Comparison of ENCODE assay signal across 8 mouse cellular contexts in the genomic region with DNA sequence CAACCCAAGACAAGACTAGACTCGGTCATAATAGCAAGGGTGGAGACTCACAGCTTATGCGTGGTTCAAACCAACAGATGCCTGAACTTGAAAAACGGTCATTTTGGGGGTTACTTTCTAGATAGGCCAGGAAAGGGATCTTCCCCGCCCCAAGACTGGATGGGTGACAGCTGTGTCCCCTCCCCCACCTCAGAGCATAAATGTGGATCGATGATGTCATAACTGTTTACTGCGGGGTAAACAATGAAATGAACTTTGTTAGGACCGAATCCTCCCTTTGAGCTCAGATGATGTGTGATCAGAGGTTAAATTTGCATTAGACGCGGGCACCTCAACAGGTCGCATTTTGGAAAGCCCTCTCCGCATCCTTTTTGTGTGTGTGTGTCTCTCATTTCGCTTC. TPM values are rescaled to one million over a fixed set of nuclear protein-coding genes. Genes with fewer than 3 reads are reported as not detected.
DNase-seq lines count a peak whose midpoint lies in the region; ATAC-seq and TF ChIP-seq lines count a peak whose summit lies in the region.

No protein-coding gene starts in this region.

- ATAC-seq in hindbrain, postnatal 0 days = no peak
- ATAC-seq in midbrain, embryonic 13.5 days = no peak
- ATAC-seq in megakaryocyte, adult 5-6 weeks (ENCODE audit: poor library complexity, severe bottlenecking) = no peak
- no peak for ATAC-seq in granulocyte monocyte progenitor cell, adult 5-6 weeks (replicated peaks; ENCODE audit: poor library complexity, severe bottlenecking)

- peak overlapping the region; percentile 90 for H3K4me2 ChIP-seq in hindbrain, postnatal 0 days (ENCODE audit: low read depth, low read length)
- peak overlapping the region; percentile 84 for H3K4me2 ChIP-seq in midbrain, embryonic 13.5 days (replicated peaks)

- H3K9me3 ChIP-seq in embryonic facial prominence, embryonic 10.5 days = 0 out of 2 replicates have a peak, but pooled peaks cover 2% of the 10 kb centered on the region
- H3K9me3 ChIP-seq in hindbrain, postnatal 0 days (ENCODE audit: low read length) = no peaks in the 10 kb centered on the region
- no peaks in the 10 kb centered on the region for H3K9me3 ChIP-seq in midbrain, embryonic 13.5 days

- DNase-seq in gastrocnemius, adult 2 months = no peak
- no peak for DNase-seq in gastrocnemius, postnatal 36 days
- peak; percentile 27 for DNase-seq in embryonic facial prominence, embryonic 10.5 days (ENCODE audit: low spot score)
- DNase-seq in hindbrain, postnatal 0 days (ENCODE audit: low spot score) = peak; percentile 59
- no peak for DNase-seq in right cerebral cortex, adult 2 months (ENCODE audit: low spot score in 2 of 2)

- no peak for TF ChIP-seq CTCF in gastrocnemius, adult 2 months (IDR thresholded peaks at IDR 0.05)
- TF ChIP-seq CTCF in hindbrain, postnatal 0 days (IDR thresholded peaks at IDR 0.05; ENCODE audit: low read depth) = no peak

- intact Hi-C loops in gastrocnemius, adult 2 months (cut with DNase I) = loop anchor here (10.0 kb wide), 1 partner anchor 240 kb away; no protein-coding TSS in a partner anchor
- intact Hi-C loops in gastrocnemius, postnatal 36 days (cut with DNase I) = no loop called here

- H3K27me3 ChIP-seq in embryonic facial prominence, embryonic 10.5 days (replicated peaks; ENCODE audit: low read depth, poor library complexity, severe bottlenecking) = peaks cover 35% of the 10 kb centered on the region
- H3K27me3 ChIP-seq in hindbrain, postnatal 0 days (ENCODE audit: insufficient read depth, low read length) = no peaks in the 10 kb centered on the region
- H3K27me3 ChIP-seq in midbrain, embryonic 13.5 days = peaks cover 32% of the 10 kb centered on the region

- no peak overlapping the region for H3K27ac ChIP-seq in gastrocnemius, adult 2 months
- peak overlapping the region; percentile 99 for H3K27ac ChIP-seq in embryonic facial prominence, embryonic 10.5 days (replicated peaks)
- H3K27ac ChIP-seq in hindbrain, postnatal 0 days = peak overlapping the region; percentile 80
- H3K27ac ChIP-seq in midbrain, embryonic 13.5 days = peak overlapping the region; percentile 95

- peaks cover 12% of the 10 kb centered on the region for H3K36me3 ChIP-seq in embryonic facial prominence, embryonic 10.5 days (replicated peaks)
- H3K36me3 ChIP-seq in hindbrain, postnatal 0 days (ENCODE audit: insufficient read depth, low read length) = no peaks in the 10 kb centered on the region
- no peaks in the 10 kb centered on the region for H3K36me3 ChIP-seq in midbrain, embryonic 13.5 days

- H3K4me1 ChIP-seq in embryonic facial prominence, embryonic 10.5 days = peaks cover 49% of the 10 kb centered on the region
- H3K4me1 ChIP-seq in hindbrain, postnatal 0 days (ENCODE audit: insufficient read depth, low read length) = peaks cover 12% of the 10 kb centered on the region
- peaks cover 43% of the 10 kb centered on the region for H3K4me1 ChIP-seq in midbrain, embryonic 13.5 days (replicated peaks)

- peak overlapping the region; percentile 75 for H3K9ac ChIP-seq in hindbrain, postnatal 0 days (replicated peaks; ENCODE audit: low read length)
- peak overlapping the region; percentile 97 for H3K9ac ChIP-seq in midbrain, embryonic 13.5 days (replicated peaks)

- WGBS in embryonic facial prominence, embryonic 10.5 days = 5% methylated on average over 12 of the region's 12 CpGs
- WGBS in hindbrain, postnatal 0 days = 6% methylated on average over 12 of the region's 12 CpGs
- 6% methylated on average over 12 of the region's 12 CpGs for WGBS in midbrain, embryonic 13.5 days

- peak overlapping the region; percentile 87 for H3K4me3 ChIP-seq in gastrocnemius, adult 2 months
- H3K4me3 ChIP-seq in embryonic facial prominence, embryonic 10.5 days = peak overlapping the region; percentile 97
- peak overlapping the region; percentile 88 for H3K4me3 ChIP-seq in hindbrain, postnatal 0 days (ENCODE audit: low read length)
- peak overlapping the region; percentile 86 for H3K4me3 ChIP-seq in midbrain, embryonic 13.5 days (replicated peaks)

RNA-seq across cellular contexts. Expression of a gene that starts 1.0 kb away (rescaled TPM):
- total RNA-seq in gastrocnemius, adult 2 months (2021) = under 1 TPM; 0.46 to 0.53 TPM
- total RNA-seq in gastrocnemius, postnatal 36 days (2021) = 1 to 10 TPM in 1 of 2 experiments, under 1 TPM in 1; 0.74 to 1.1 TPM
- polyA plus RNA-seq in embryonic facial prominence, embryonic 10.5 days (2016; fragmentation: Nextera tagmentation; extraction: Ambion mirVana) = 16.5 and 17.2 TPM in 2 replicates
- total RNA-seq in hindbrain, postnatal 0 days (2014; rRNA removed) = 11.6 and 13.3 TPM in 2 replicates
- 3.6 and 3.9 TPM in 2 replicates for polyA plus RNA-seq in hindbrain, postnatal 0 days (2015; fragmentation: Nextera tagmentation; extraction: Ambion mirVana)
- 6.5 and 8.5 TPM in 2 replicates for polyA plus RNA-seq in midbrain, embryonic 13.5 days (2015; fragmentation: Nextera tagmentation; extraction: Ambion mirVana)
- total RNA-seq in megakaryocyte, adult 5-6 weeks (2015) = not detected in 2 replicates
- 0.04 TPM in 1 of 2 replicates, not detected in the other for total RNA-seq in megakaryocyte, adult 5-6 weeks (2017)
- total RNA-seq in granulocyte monocyte progenitor cell, adult 5-6 weeks (2014; fragmentation: Nextera tagmentation) = not detected in 2 replicates
- total RNA-seq in granulocyte monocyte progenitor cell, adult 5-6 weeks (2017) = not detected in 2 replicates

Comparison
In these comparisons a context has a peak if more than half of its experiments do, and no peak if none do; other contexts are left out.
1. DNase-seq: peak in embryonic facial prominence, embryonic 10.5 days (single experiment) and hindbrain, postnatal 0 days (single experiment); none in gastrocnemius, adult 2 months (single experiment), gastrocnemius, postnatal 36 days (0 of 2) and right cerebral cortex, adult 2 months (0 of 2).
2. Peak in every context shown above with its lines, with median percentiles within 50 percentile points of each other: H3K4me3 ChIP-seq.